Mouse (Mus musculus): ENCODE data around the gene Wdcp. TPM values are rescaled to one million over a fixed set of nuclear protein-coding genes. Genes with fewer than 3 reads are reported as not detected.
"Not testable (repeated sequence)": the region's sequence is repeated elsewhere in the genome, so short reads cannot be mapped to it uniquely, and the experiment has no call there.

Wdcp gene
- total RNA-seq, 1 experiment from 2014 or later = 10.0 TPM

GRCm38 (mm10) chr12:4868924-4869323, 25.8 kb downstream of the Wdcp start:
- DNase-seq = no peak

GRCm38 (mm10) chr12:4871260-4871659, 28.2 kb downstream of the Wdcp start:
- no peak for DNase-seq

- no peak for DNase-seq
These were observed 29.2 kb downstream of the Wdcp start for GRCm38 (mm10) chr12:4872273-4872672.

GRCm38 (mm10) chr12:4872983-4873477, 29.9 kb downstream of the Wdcp start:
- DNase-seq = no peak

GRCm38 (mm10) chr12:4873531-4873930, 30.4 kb downstream of the Wdcp start:
- DNase-seq = no peak

GRCm38 (mm10) chr12:4874161-4874927, 31.2 kb downstream of the Wdcp start, which contains the start of gene Mfsd2b:
Gene Mfsd2b (minus strand): TSS chr12:4874359.
- peak; percentile 87 for DNase-seq

GRCm38 (mm10) chr12:4875623-4876022, 32.5 kb downstream of the Wdcp start:
- DNase-seq = no peak

GRCm38 (mm10) chr12:4878296-4878783, 35.2 kb downstream of the Wdcp start:
- DNase-seq = no peak

GRCm38 (mm10) chr12:4879048-4879447, 35.9 kb downstream of the Wdcp start:
- DNase-seq = no peak

- DNase-seq = no peak
These were observed 39.0 kb downstream of the Wdcp start for GRCm38 (mm10) chr12:4882086-4882485.

GRCm38 (mm10) chr12:4885062-4885461, 42.0 kb downstream of the Wdcp start:
- DNase-seq = no peak

GRCm38 (mm10) chr12:4886581-4886980, 43.5 kb downstream of the Wdcp start:
- not testable (repeated sequence) for DNase-seq

- no peak for DNase-seq
These were observed 45.6 kb downstream of the Wdcp start for GRCm38 (mm10) chr12:4888739-4889138.

- no peak for DNase-seq
These were observed 46.1 kb downstream of the Wdcp start for GRCm38 (mm10) chr12:4889251-4889650.

- no peak for DNase-seq
These were observed 46.8 kb downstream of the Wdcp start for GRCm38 (mm10) chr12:4889891-4890290.

- DNase-seq = no peak
These were observed 54.9 kb downstream of the Wdcp start for GRCm38 (mm10) chr12:4898024-4898423.

GRCm38 (mm10) chr12:4905946-4906345, 62.8 kb downstream of the Wdcp start:
- DNase-seq = no peak

GRCm38 (mm10) chr12:4906476-4906875, 63.4 kb downstream of the Wdcp start:
- no peak for DNase-seq

GRCm38 (mm10) chr12:4906951-4907906, 64.1 kb downstream of the Wdcp start, which contains the start of gene Ubxn2a:
Gene Ubxn2a (minus strand): TSS chr12:4907705.
- peak; percentile 99 for DNase-seq

GRCm38 (mm10) chr12:4908391-4908790, 65.3 kb downstream of the Wdcp start:
- DNase-seq = no peak
